Mouse (Mus musculus): ENCODE measurements around the gene Wdr82.

DNA sequence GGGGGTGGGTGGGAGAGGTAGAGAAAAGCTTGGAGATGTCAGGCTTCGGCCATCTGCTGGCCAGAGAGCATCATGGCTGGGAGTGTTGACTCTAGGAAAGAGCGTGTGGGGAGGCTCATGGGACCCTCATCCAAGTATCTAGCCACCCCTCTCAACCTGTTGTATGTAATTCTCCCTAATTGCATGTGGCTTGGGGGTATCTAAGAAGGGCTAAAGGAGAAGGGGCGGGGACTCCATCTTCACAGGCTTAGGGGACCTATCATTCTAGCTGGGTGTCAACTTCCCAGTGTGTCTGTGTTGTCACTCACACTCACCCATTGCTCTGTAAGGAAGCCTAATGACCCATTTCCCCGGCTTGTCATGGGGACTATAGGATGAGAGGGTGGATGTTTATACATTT is 61.1 kb downstream of the Wdr82 start:
- TF ChIP-seq CTCF (IDR thresholded peaks at IDR 0.05; ENCODE audit: low read depth, low read length), result no peak
- no peak for TF ChIP-seq POLR2AphosphoS5 (IDR thresholded peaks at IDR 0.05; ENCODE audit: insufficient replicate concordance, low read depth, low read length)
- TF ChIP-seq GATA1 (IDR thresholded peaks at IDR 0.05; ENCODE audit: borderline replicate concordance, low read length), result no peak
- TF ChIP-seq TAL1 (conservative IDR thresholded peaks at IDR 0.05; ENCODE audit: low read depth, low read length), result no peak

Measured in G1E (cell line).